Comparison of ENCODE assay signal across 8 mouse cellular contexts in the genomic region with DNA sequence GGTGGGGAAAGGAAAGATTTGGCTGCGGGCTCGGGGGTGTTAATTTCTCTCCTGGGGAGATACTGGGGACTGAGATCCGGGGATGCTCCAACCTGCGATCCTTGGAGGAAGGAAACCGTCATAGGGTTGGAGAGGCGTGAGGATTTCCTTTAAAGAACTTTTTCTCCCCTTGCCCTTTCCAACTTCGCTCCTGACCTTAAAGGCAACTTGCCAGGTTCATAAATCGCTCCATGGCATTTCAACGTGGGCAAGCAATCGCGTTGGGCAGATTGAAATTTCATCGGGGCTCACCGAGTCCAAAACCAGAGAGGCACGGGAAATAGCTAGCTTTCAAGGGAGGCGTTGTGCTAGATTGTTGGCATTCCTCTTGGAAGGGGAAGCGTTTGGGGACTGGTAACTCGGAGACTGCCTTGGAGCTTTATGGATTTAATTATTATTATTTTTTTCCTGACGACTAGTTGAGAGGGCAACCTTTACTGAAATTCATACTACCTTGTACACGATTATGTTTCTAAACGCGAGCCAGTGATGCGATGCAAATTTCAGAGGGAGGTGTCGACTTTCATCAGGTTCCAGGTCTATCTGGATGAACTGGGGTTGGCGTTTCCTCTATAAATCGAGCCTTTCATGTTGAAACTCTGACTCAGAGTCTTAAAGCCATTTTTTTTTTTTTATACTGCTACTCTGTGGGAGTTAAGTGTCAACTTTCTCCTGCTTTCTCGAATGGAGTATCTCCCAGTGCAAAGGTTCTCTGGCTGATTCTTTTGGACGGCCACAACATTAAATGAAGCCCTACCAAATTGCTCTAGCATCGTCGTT. TPM values are rescaled to one million over a fixed set of nuclear protein-coding genes. Genes with fewer than 3 reads are reported as not detected.
DNase-seq lines count a peak whose midpoint lies in the region; ATAC-seq and TF ChIP-seq lines count a peak whose summit lies in the region.

No protein-coding gene starts in this region.

- H3K27me3 ChIP-seq in E14TG2a.4 (ENCODE audit: insufficient read depth, low read length) = peaks cover 21% of the 10 kb centered on the region
- no peaks in the 10 kb centered on the region for H3K27me3 ChIP-seq in embryonic facial prominence, embryonic 11.5 days (ENCODE audit: control insufficient read depth, insufficient read depth, low read length)
- no peaks in the 10 kb centered on the region for H3K27me3 ChIP-seq in hindbrain, postnatal 0 days (ENCODE audit: insufficient read depth, low read length)
- no peaks in the 10 kb centered on the region for H3K27me3 ChIP-seq in lung, embryonic 15.5 days
- no peaks in the 10 kb centered on the region for H3K27me3 ChIP-seq in stomach, embryonic 16.5 days (ENCODE audit: control insufficient read depth, insufficient read depth, low read length)

- 1% methylated on average over 29 of the region's 29 CpGs for WGBS in embryonic facial prominence, embryonic 11.5 days
- WGBS in hindbrain, postnatal 0 days = 2% methylated on average over 29 of the region's 29 CpGs
- 1% methylated on average over 29 of the region's 29 CpGs for WGBS in lung, embryonic 15.5 days
- WGBS in stomach, embryonic 16.5 days = under 1% methylated on average over 29 of the region's 29 CpGs

- peak overlapping the region; percentile 85 for H3K27ac ChIP-seq in gastrocnemius, adult 2 months
- H3K27ac ChIP-seq in embryonic facial prominence, embryonic 11.5 days (replicated peaks; ENCODE audit: low read depth, low read length) = peak overlapping the region; percentile 93
- H3K27ac ChIP-seq in hindbrain, postnatal 0 days = peak overlapping the region; percentile 90
- H3K27ac ChIP-seq in lung, embryonic 15.5 days = peak overlapping the region; percentile 92
- peak overlapping the region; percentile 95 for H3K27ac ChIP-seq in stomach, embryonic 16.5 days (ENCODE audit: low read length)

- H3K36me3 ChIP-seq in E14TG2a.4 (ENCODE audit: insufficient read depth, low read length) = no peaks in the 10 kb centered on the region
- no peaks in the 10 kb centered on the region for H3K36me3 ChIP-seq in embryonic facial prominence, embryonic 11.5 days (replicated peaks; ENCODE audit: control insufficient read depth, insufficient read depth, low read depth, low read length)
- no peaks in the 10 kb centered on the region for H3K36me3 ChIP-seq in hindbrain, postnatal 0 days (ENCODE audit: insufficient read depth, low read length)
- no peaks in the 10 kb centered on the region for H3K36me3 ChIP-seq in lung, embryonic 15.5 days
- H3K36me3 ChIP-seq in stomach, embryonic 16.5 days (ENCODE audit: control insufficient read depth, insufficient read depth, low read length) = no peaks in the 10 kb centered on the region

- no peak for TF ChIP-seq CTCF in gastrocnemius, adult 2 months (IDR thresholded peaks at IDR 0.05)
- no peak for TF ChIP-seq CTCF in E14TG2a.4 (conservative IDR thresholded peaks at IDR 0.05; ENCODE audit: low read length)
- no peak for TF ChIP-seq CTCF in hindbrain, postnatal 0 days (IDR thresholded peaks at IDR 0.05; ENCODE audit: low read depth)

- H3K4me3 ChIP-seq in gastrocnemius, adult 2 months = peak overlapping the region; percentile 97
- peak overlapping the region; percentile 97 for H3K4me3 ChIP-seq in E14TG2a.4 (replicated peaks; ENCODE audit: low read length)
- peak overlapping the region; percentile 88 for H3K4me3 ChIP-seq in embryonic facial prominence, embryonic 11.5 days (ENCODE audit: low read depth, low read length)
- peak overlapping the region; percentile 82 for H3K4me3 ChIP-seq in hindbrain, postnatal 0 days (ENCODE audit: low read length)
- H3K4me3 ChIP-seq in lung, embryonic 15.5 days = peak overlapping the region; percentile 82
- H3K4me3 ChIP-seq in stomach, embryonic 16.5 days (replicated peaks; ENCODE audit: low read length) = peak overlapping the region; percentile 89

- H3K9ac ChIP-seq in embryonic facial prominence, embryonic 11.5 days (replicated peaks; ENCODE audit: low read length) = peak overlapping the region; percentile 94
- peak overlapping the region; percentile 89 for H3K9ac ChIP-seq in hindbrain, postnatal 0 days (replicated peaks; ENCODE audit: low read length)
- H3K9ac ChIP-seq in lung, embryonic 15.5 days = peak overlapping the region; percentile 78
- peak overlapping the region; percentile 98 for H3K9ac ChIP-seq in stomach, embryonic 16.5 days (ENCODE audit: low read length)

- peak overlapping the region; percentile 93 for H3K4me2 ChIP-seq in embryonic facial prominence, embryonic 11.5 days (ENCODE audit: low read depth, low read length)
- peak overlapping the region; percentile 100 for H3K4me2 ChIP-seq in hindbrain, postnatal 0 days (ENCODE audit: low read depth, low read length)
- H3K4me2 ChIP-seq in lung, embryonic 15.5 days = peak overlapping the region; percentile 90
- H3K4me2 ChIP-seq in stomach, embryonic 16.5 days (ENCODE audit: low read depth, low read length) = peak overlapping the region; percentile 95

- intact Hi-C loops in gastrocnemius, adult 2 months (cut with DNase I) = loop anchor here (5.0 kb wide), 1 partner anchor 297 kb away; no protein-coding TSS in a partner anchor

- no peaks in the 10 kb centered on the region for H3K9me3 ChIP-seq in E14TG2a.4 (ENCODE audit: low read length)
- H3K9me3 ChIP-seq in embryonic facial prominence, embryonic 11.5 days (replicated peaks; ENCODE audit: control insufficient read depth, low read length) = no peaks in the 10 kb centered on the region
- no peaks in the 10 kb centered on the region for H3K9me3 ChIP-seq in hindbrain, postnatal 0 days (ENCODE audit: low read length)
- no peaks in the 10 kb centered on the region for H3K9me3 ChIP-seq in lung, embryonic 15.5 days
- H3K9me3 ChIP-seq in stomach, embryonic 16.5 days (replicated peaks; ENCODE audit: control insufficient read depth, low read length) = no peaks in the 10 kb centered on the region

- no peak for ATAC-seq in embryonic facial prominence, embryonic 11.5 days (replicated peaks; ENCODE audit: insufficient number of reproducible peaks, low FRiP score, low TSS enrichment, low read depth)
- no peak for ATAC-seq in hindbrain, postnatal 0 days
- no peak for ATAC-seq in lung, embryonic 15.5 days (ENCODE audit: borderline replicate concordance, extremely low read depth, low FRiP score, low TSS enrichment)
- ATAC-seq in stomach, embryonic 16.5 days (ENCODE audit: insufficient read depth, low FRiP score) = no peak

- peaks cover 48% of the 10 kb centered on the region for H3K4me1 ChIP-seq in E14TG2a.4 (replicated peaks; ENCODE audit: low read depth, low read length)
- H3K4me1 ChIP-seq in embryonic facial prominence, embryonic 11.5 days (ENCODE audit: control insufficient read depth, insufficient read depth, low read length) = no peaks in the 10 kb centered on the region
- H3K4me1 ChIP-seq in hindbrain, postnatal 0 days (ENCODE audit: insufficient read depth, low read length) = peaks cover 17% of the 10 kb centered on the region
- peaks cover 35% of the 10 kb centered on the region for H3K4me1 ChIP-seq in lung, embryonic 15.5 days
- H3K4me1 ChIP-seq in stomach, embryonic 16.5 days (ENCODE audit: control insufficient read depth, insufficient read depth, low read length) = peaks cover 13% of the 10 kb centered on the region

- peak; percentile 36 for DNase-seq in gastrocnemius, adult 2 months
- no peak for DNase-seq in gastrocnemius, adult 8-10 months (ENCODE audit: low spot score in 2 of 2)
- DNase-seq in embryonic facial prominence, embryonic 11.5 days (ENCODE audit: low spot score) = peak; percentile 50
- DNase-seq in hindbrain, postnatal 0 days (ENCODE audit: low spot score) = peak; percentile 42
- no peak for DNase-seq in frontal cortex, postnatal 25 days (ENCODE audit: low spot score in 2 of 2)

RNA-seq across cellular contexts. Expression of gene Sipa1l1, which starts 1.6 kb away (rescaled TPM):
- 10 to 100 TPM in 1 of 2 experiments, 1 to 10 TPM in 1; 7.4 to 10.6 TPM for total RNA-seq in gastrocnemius, adult 2 months (2021)
- 1 to 10 TPM; 6.1 to 9.7 (median 7.3) TPM for total RNA-seq in gastrocnemius, adult 8-10 months (2022)
- polyA plus RNA-seq in embryonic facial prominence, embryonic 11.5 days (2014; fragmentation: Nextera tagmentation; extraction: Ambion mirVana) = 26.8 and 28.4 TPM in 2 replicates
- 22.9 and 24.3 TPM in 2 replicates for total RNA-seq in hindbrain, postnatal 0 days (2014; rRNA removed)
- polyA plus RNA-seq in hindbrain, postnatal 0 days (2015; fragmentation: Nextera tagmentation; extraction: Ambion mirVana) = 7.6 and 8.2 TPM in 2 replicates
- 24.2 and 29.4 TPM in 2 replicates for polyA plus RNA-seq in lung, embryonic 15.5 days (2015; fragmentation: Nextera tagmentation; extraction: Ambion mirVana)
- 28.9 and 32.8 TPM in 2 replicates for polyA plus RNA-seq in stomach, embryonic 16.5 days (2015; fragmentation: Nextera tagmentation; extraction: Ambion mirVana)

Comparison
In these comparisons a context has a peak if more than half of its experiments do, and no peak if none do; other contexts are left out.
1. DNase-seq: peak in gastrocnemius, adult 2 months (single experiment), embryonic facial prominence, embryonic 11.5 days (single experiment) and hindbrain, postnatal 0 days (single experiment); none in gastrocnemius, adult 8-10 months (0 of 2) and frontal cortex, postnatal 25 days (0 of 2).
2. Peak in every context shown above with its lines, with median percentiles within 50 percentile points of each other: H3K27ac ChIP-seq, H3K4me3 ChIP-seq, H3K4me2 ChIP-seq and H3K9ac ChIP-seq.